Mouse (Mus musculus): ENCODE measurements at regions not wholly inside any gene's neighbourhood (a gene's known extent, or its start where the extent isn't known, plus 50 kb on each side); places are given as distances from the start of the nearest gene placed in this dataset.

DNA sequence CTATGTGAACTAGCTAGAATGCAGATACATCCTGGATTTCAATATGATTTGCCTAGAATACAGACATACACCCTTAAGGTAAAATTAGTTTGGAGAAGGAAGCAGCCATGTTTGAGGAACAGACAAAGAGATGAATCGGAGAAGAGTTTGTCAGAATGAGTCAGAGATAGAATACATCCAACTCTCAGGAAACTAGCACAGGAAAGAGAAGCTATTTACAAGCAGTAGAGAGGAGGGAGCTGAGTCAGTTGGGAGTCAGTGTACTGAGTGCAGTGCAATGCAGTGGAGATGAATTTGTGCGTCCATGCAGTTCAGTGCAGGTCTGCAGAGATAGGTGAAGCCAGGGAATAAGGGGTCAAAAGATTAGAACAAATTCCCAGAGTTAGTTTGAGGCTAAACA, 205.5 kb upstream of the Hand2 start:
- intact Hi-C loops (cut with DNase I): no loop called here
- no peak for DNase-seq

DNA sequence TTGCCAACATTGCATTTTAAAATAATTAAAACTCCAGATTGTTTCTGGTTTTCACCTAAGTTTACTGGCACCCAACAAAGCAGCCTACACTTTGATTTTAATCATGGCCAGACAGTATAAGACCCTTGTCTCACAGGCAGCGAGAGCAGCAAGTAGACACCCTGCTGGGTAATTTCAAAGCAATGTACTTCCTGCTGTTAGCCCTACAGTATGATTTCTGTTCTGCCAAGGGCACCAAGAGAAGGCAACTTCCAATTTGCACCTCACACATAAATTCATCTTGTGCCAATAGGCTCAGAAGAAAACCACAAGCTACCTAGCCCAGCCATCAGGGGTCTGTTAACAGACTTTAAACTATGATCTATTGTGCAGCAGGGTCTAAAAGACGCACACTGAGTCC, 186.7 kb upstream of the Hand2 start:
- peak; percentile 5 to 8 for DNase-seq
- intact Hi-C loops (cut with DNase I): loop anchor here (5.0 to 10.0 kb wide), 2 partner anchors 188 to 249 kb away; partner anchors contain the start of gene Hand2

DNA sequence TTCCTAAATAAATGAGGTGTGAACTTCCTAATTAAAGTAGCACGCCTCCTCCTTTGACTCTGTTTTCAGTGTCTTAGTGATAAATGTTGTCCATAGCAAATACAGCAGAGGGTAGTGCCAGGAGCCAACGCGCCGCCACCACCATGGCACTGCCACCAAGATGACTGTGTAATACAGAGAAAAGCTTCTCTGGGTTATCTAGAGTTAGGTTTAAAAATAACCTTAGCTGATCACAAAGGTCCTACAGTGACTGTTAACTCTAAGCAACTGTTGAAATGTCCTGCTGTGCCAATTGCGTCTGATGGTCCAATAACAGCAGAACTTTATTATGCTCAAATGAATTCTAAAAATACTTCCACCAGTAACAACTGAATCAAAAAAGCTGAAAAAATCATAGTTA, 186.1 kb upstream of the Hand2 start:
- intact Hi-C loops (cut with DNase I): loop anchor here (5.0 to 10.0 kb wide), 3 partner anchors 63 to 250 kb away; partner anchors contain the start of gene Hand2
- peak; percentile 60 to 67 for DNase-seq

DNA sequence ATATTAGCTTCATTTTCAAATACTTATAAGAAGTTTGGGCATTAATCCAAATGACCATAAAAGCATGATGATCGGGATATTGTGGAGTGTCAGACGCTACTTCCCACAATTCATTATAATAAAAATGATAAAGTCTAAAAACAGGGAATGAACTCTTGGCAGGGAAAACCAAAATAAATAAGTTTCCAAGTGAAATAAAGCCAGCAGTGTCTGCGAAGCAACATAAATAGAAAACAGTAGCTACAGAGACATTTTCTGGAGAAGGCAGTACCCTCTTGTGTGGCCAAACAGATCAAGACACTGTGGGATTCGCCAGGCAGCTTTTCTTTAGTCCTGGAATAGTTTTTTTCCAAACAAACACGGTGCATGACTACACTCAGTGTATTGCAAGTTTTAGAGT, 172.7 kb upstream of the Hand2 start:
- DNase-seq: no peak
- intact Hi-C loops (cut with DNase I): no loop called here

DNA sequence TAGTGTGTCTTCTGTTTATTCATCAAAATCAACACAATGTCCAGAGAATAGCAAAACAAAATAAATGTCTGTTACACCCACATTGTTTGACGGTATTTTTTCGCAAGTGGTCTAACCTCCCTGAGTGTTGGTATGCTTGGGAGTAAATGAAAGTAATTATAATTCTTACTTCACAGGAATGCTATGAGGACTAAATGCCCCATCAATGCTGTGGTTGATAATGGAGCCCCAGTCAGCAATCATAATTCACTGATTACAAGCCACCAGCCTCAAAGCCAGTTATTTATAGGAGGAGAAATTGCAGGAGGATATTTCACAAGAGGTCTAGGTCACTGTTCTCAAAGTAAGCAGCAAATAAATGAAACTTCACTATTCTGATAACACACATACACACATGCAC, 129.6 kb upstream of the Hand2 start:
- intact Hi-C loops (cut with DNase I): no loop called here
- DNase-seq: no peak

DNA sequence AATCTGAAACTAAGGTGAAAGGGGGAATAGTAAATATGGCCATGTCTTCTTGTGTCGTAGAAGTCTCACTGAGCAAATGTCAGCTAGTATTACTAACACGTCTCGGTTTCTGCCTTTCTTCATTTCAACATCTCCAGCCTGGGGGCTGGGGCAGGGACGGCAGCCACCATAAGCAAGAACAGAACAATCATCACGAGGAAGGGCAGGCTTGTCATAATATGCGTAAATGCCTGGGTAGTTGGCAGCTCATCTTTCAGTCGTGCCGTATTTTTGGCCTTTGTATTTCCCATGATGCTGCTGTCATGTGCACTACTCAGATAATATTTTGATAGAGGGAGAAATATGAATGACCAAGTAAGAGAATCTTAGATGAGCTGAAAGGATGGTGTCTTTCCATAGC, 120.5 kb upstream of the Hand2 start:
- intact Hi-C loops (cut with DNase I): loop anchor here (5.0 kb wide), 1 partner anchor 318 kb away; no protein-coding TSS in a partner anchor
- DNase-seq: peak; percentile 33 to 52

DNA sequence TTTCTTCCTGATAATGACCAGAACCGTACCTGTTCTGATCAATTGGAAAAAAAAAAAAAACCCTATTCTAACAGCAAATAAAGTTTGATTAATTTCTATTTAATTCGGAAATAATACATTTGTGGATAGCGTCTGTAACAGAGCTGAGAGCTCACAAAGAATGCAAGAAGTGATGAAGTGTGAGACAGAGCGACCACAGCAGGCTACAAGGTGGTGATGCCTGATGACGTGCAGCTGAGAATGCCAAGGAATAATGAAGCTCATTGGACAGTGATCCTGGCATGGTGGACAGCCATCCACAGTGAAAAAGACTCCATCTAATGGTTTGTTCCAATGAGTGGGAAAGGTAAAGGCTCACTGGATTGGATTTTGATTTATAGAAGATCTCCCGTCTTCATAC, 111.2 kb upstream of the Hand2 start:
- intact Hi-C loops (cut with DNase I): no loop called here
- no peak for DNase-seq

- intact Hi-C loops (cut with DNase I): loop anchor here (5.0 kb wide), 1 partner anchor 99 kb away; no protein-coding TSS in a partner anchor
- DNase-seq: no peak
Measured at GRCm38 (mm10) chr8:57213066-57213465, 107.7 kb upstream of the Hand2 start.

- intact Hi-C loops (cut with DNase I): loop anchor here (5.0 kb wide), 1 partner anchor 98 kb away; no protein-coding TSS in a partner anchor
- peak; percentile 40 to 56 for DNase-seq
Measured at GRCm38 (mm10) chr8:57213982-57214930, 106.5 kb upstream of the Hand2 start.

- intact Hi-C loops (cut with DNase I): no loop called here
- DNase-seq: no peak
Measured at GRCm38 (mm10) chr8:57230594-57230993, 90.2 kb upstream of the Hand2 start.

- intact Hi-C loops (cut with DNase I): no loop called here
- DNase-seq: no peak
Measured at GRCm38 (mm10) chr8:57242301-57242700, 78.5 kb upstream of the Hand2 start.

DNA sequence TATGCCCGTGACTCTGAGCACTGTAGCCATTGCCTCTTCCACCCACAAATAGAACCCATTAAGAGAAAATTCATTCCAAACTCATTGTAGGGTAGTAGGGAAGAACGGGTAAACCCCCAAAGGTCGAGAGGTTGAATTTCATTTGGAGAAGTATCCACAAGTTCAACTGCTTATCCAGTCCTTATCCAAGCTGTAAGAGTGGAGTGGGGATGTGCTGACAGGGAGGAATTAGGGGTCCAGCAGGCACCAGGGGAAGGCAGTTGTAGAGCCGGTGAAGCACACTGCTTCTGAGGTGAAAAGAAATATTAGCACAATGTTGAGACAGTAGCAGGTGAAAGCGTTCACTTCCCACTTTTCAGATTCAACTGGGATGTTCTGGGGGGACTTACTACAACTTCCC, 71.7 kb upstream of the Hand2 start:
- intact Hi-C loops (cut with DNase I): no loop called here
- DNase-seq: no peak
